Mouse (Mus musculus): ENCODE data around the gene Gas1.

- no peak for TF ChIP-seq CTCF (IDR thresholded peaks at IDR 0.05; ENCODE audit: control insufficient read depth, insufficient read depth, insufficient read length)
- no peak for TF ChIP-seq CEBPB (IDR thresholded peaks at IDR 0.05; ENCODE audit: low read depth)
- TF ChIP-seq MYOD1 (IDR thresholded peaks at IDR 0.05; ENCODE audit: control insufficient read depth, insufficient read length, low read depth): no peak
- no peak for TF ChIP-seq USF1 (IDR thresholded peaks at IDR 0.05; ENCODE audit: low read depth)
- no peak for TF ChIP-seq MYOG (IDR thresholded peaks at IDR 0.05; ENCODE audit: control insufficient read depth, extremely low read depth, insufficient read length)
Measured at GRCm38 (mm10) chr13:60125501-60126305, 51.5 kb downstream of the Gas1 start.

Data from C2C12 (cell line).